Mouse (Mus musculus) midbrain, embryonic 15.5 days (tissue): ENCODE measurements at regions not wholly inside any gene's neighbourhood (a gene's known extent, or its start where the extent isn't known, plus 50 kb on each side); places are given as distances from the start of the nearest gene placed in this dataset.
A peak's percentile ranks its signal among the peaks of the same experiment; 100 is the strongest.

Experiments used
- ATAC-seq: fragments of 200-750 bp; cut with Nextera tagmentation; replicated peaks from 2 replicates; pipeline ENCODE4 v1.8.0; 2017; ENCODE audit warnings: moderate TSS enrichment
- H3K27ac ChIP-seq: fragments of 300-500 bp; sonication (generic); 2 replicates; pipeline ENCODE4 v1.5.1; 2015; ENCODE audit warnings: mild to moderate bottlenecking, inconsistent platforms
- H3K27me3 ChIP-seq: fragments of 300-500 bp; sonication (generic); replicated peaks from 2 replicates; pipeline ENCODE4 v1.6.1; 2015; ENCODE audit warnings: inconsistent platforms
- H3K36me3 ChIP-seq: fragments of 300-500 bp; sonication (generic); replicated peaks from 2 replicates; pipeline ENCODE4 v1.6.1; 2015; ENCODE audit warnings: inconsistent platforms
- H3K4me1 ChIP-seq: fragments of 300-500 bp; sonication (generic); 2 replicates; pipeline ENCODE4 v1.6.1; 2015; ENCODE audit warnings: inconsistent platforms
- H3K4me2 ChIP-seq: fragments of 300-500 bp; sonication (generic); 2 replicates; pipeline ENCODE4 v1.6.1; 2015; ENCODE audit warnings: inconsistent platforms, mild to moderate bottlenecking, moderate library complexity
- H3K4me3 ChIP-seq: fragments of 300-500 bp; sonication (generic); 2 replicates; pipeline ENCODE4 v1.5.1; 2015; ENCODE audit warnings: mild to moderate bottlenecking, inconsistent platforms
- H3K9ac ChIP-seq: fragments of 300-500 bp; sonication (generic); 2 replicates; pipeline ENCODE4 v1.6.1; 2015; ENCODE audit warnings: mild to moderate bottlenecking, inconsistent platforms
- H3K9me3 ChIP-seq: fragments of 300-500 bp; sonication (generic); 2 replicates; pipeline ENCODE4 v1.6.1; 2016; ENCODE audit warnings: inconsistent platforms
- WGBS: fragments of 180-500 bp; shearing (Covaris S2); methylation state at CpG from one replicate; pipeline ENCODE4 v1.1.7; 2015; ENCODE audit warnings: mixed read lengths; 5-methylcytosine and 5-hydroxymethylcytosine counted together

GRCm38 (mm10) chr3:38186503-38186902 is 298.1 kb downstream of the Ankrd50 start:
- Histone ChIP-seq H3K36me3 (no peaks in the 10 kb centered on the region), H3K4me2 (no peak overlapping the region)
- WGBS = 90% methylated on average over 1 of the region's 1 CpGs

GRCm38 (mm10) chr3:38178295-38178694 is 306.3 kb downstream of the Ankrd50 start:
- Histone ChIP-seq H3K4me1 (no peaks in the 10 kb centered on the region), H3K27me3 (no peaks in the 10 kb centered on the region), H3K4me2 (no peak overlapping the region), H3K4me3 (no peak overlapping the region), H3K27ac (no peak overlapping the region), H3K9ac (no peak overlapping the region), H3K36me3 (no peaks in the 10 kb centered on the region), H3K9me3 (no peaks in the 10 kb centered on the region)
- ATAC-seq = no peak

More at GRCm38 (mm10) chr3:38186503-38186902, 298.1 kb downstream of the Ankrd50 start:
- H3K9me3 ChIP-seq = no peaks in the 10 kb centered on the region
- no peaks in the 10 kb centered on the region for H3K27me3 ChIP-seq
- no peak overlapping the region for H3K9ac ChIP-seq
- H3K4me1 ChIP-seq = no peaks in the 10 kb centered on the region
- no peak for ATAC-seq
- no peak overlapping the region for H3K27ac ChIP-seq
- no peak overlapping the region for H3K4me3 ChIP-seq

GRCm38 (mm10) chr3:38175946-38176345 is 308.7 kb downstream of the Ankrd50 start:
- no peaks in the 10 kb centered on the region for H3K9me3 ChIP-seq
- no peaks in the 10 kb centered on the region for H3K27me3 ChIP-seq
- H3K4me3 ChIP-seq = no peak overlapping the region
- H3K4me1 ChIP-seq = no peaks in the 10 kb centered on the region
- H3K4me2 ChIP-seq = no peak overlapping the region
- 88% methylated on average over 12 of the region's 12 CpGs for WGBS
- H3K9ac ChIP-seq = no peak overlapping the region
- H3K36me3 ChIP-seq = no peaks in the 10 kb centered on the region
- no peak overlapping the region for H3K27ac ChIP-seq
- no peak for ATAC-seq

GRCm38 (mm10) chr3:38174735-38175280 is 309.8 kb downstream of the Ankrd50 start:
- H3K36me3 ChIP-seq = no peaks in the 10 kb centered on the region
- no peak overlapping the region for H3K9ac ChIP-seq
- no peak overlapping the region for H3K4me3 ChIP-seq
- H3K9me3 ChIP-seq = no peaks in the 10 kb centered on the region
- H3K27me3 ChIP-seq = no peaks in the 10 kb centered on the region
- H3K4me2 ChIP-seq = no peak overlapping the region
- 83% methylated on average over 8 of the region's 8 CpGs for WGBS
- H3K27ac ChIP-seq = no peak overlapping the region
- H3K4me1 ChIP-seq = no peaks in the 10 kb centered on the region
- ATAC-seq = no peak

- no peak for ATAC-seq
- Histone ChIP-seq H3K9ac (no peak overlapping the region), H3K27ac (no peak overlapping the region), H3K4me2 (no peak overlapping the region), H3K27me3 (no peaks in the 10 kb centered on the region), H3K9me3 (no peaks in the 10 kb centered on the region), H3K4me1 (no peaks in the 10 kb centered on the region), H3K36me3 (no peaks in the 10 kb centered on the region), H3K4me3 (no peak overlapping the region)
- WGBS = 72% methylated on average over 1 of the region's 1 CpGs
These were observed 332.2 kb downstream of the Ankrd50 start for GRCm38 (mm10) chr3:38152408-38152807.

GRCm38 (mm10) chr3:38151821-38152220 is 332.8 kb downstream of the Ankrd50 start:
- 91% methylated on average over 6 of the region's 6 CpGs for WGBS
- no peaks in the 10 kb centered on the region for H3K27me3 ChIP-seq
- H3K9ac ChIP-seq = no peak overlapping the region
- H3K36me3 ChIP-seq = no peaks in the 10 kb centered on the region
- H3K4me1 ChIP-seq = no peaks in the 10 kb centered on the region
- no peak overlapping the region for H3K4me2 ChIP-seq
- H3K9me3 ChIP-seq = no peaks in the 10 kb centered on the region
- ATAC-seq = no peak
- H3K4me3 ChIP-seq = no peak overlapping the region
- no peak overlapping the region for H3K27ac ChIP-seq

- 87% methylated on average over 2 of the region's 2 CpGs for WGBS
These were observed 338.0 kb downstream of the Ankrd50 start for GRCm38 (mm10) chr3:38146663-38147062.

GRCm38 (mm10) chr3:38145444-38145843 is 339.2 kb downstream of the Ankrd50 start:
- Histone ChIP-seq H3K27ac (no peak overlapping the region), H3K9ac (no peak overlapping the region), H3K4me3 (no peak overlapping the region), H3K4me2 (no peak overlapping the region), H3K27me3 (no peaks in the 10 kb centered on the region), H3K9me3 (no peaks in the 10 kb centered on the region), H3K36me3 (no peaks in the 10 kb centered on the region), H3K4me1 (peaks cover 4% of the 10 kb centered on the region; the same call in 1 of the 2 replicates)
- no peak for ATAC-seq
- WGBS = 82% methylated on average over 2 of the region's 2 CpGs

More at GRCm38 (mm10) chr3:38146663-38147062, 338.0 kb downstream of the Ankrd50 start:
- Histone ChIP-seq H3K4me2 (no peak overlapping the region), H3K4me1 (peaks cover 4% of the 10 kb centered on the region; the same call in 1 of the 2 replicates), H3K27ac (no peak overlapping the region), H3K27me3 (no peaks in the 10 kb centered on the region), H3K36me3 (no peaks in the 10 kb centered on the region), H3K9ac (no peak overlapping the region), H3K9me3 (no peaks in the 10 kb centered on the region), H3K4me3 (no peak overlapping the region)
- ATAC-seq = no peak

GRCm38 (mm10) chr3:38144650-38145049 is 340.0 kb downstream of the Ankrd50 start:
- Histone ChIP-seq H3K27ac (no peak overlapping the region), H3K4me3 (no peak overlapping the region), H3K36me3 (no peaks in the 10 kb centered on the region), H3K27me3 (no peaks in the 10 kb centered on the region), H3K9ac (no peak overlapping the region), H3K4me2 (no peak overlapping the region), H3K9me3 (no peaks in the 10 kb centered on the region), H3K4me1 (peaks cover 4% of the 10 kb centered on the region; the same call in 1 of the 2 replicates)
- ATAC-seq = no peak

- WGBS = 27% methylated on average over 11 of the region's 11 CpGs
These were observed 341.3 kb downstream of the Ankrd50 start for GRCm38 (mm10) chr3:38143147-38143883.

GRCm38 (mm10) chr3:38139387-38139786 is 345.3 kb downstream of the Ankrd50 start:
- ATAC-seq = no peak
- H3K27me3 ChIP-seq = no peaks in the 10 kb centered on the region
- no peaks in the 10 kb centered on the region for H3K36me3 ChIP-seq
- no peak overlapping the region for H3K4me3 ChIP-seq
- H3K27ac ChIP-seq = no peak overlapping the region
- peaks cover 4% of the 10 kb centered on the region; the same call in 1 of the 2 replicates for H3K4me1 ChIP-seq
- no peak overlapping the region for H3K4me2 ChIP-seq
- WGBS = 95% methylated on average over 4 of the region's 4 CpGs
- no peaks in the 10 kb centered on the region for H3K9me3 ChIP-seq
- no peak overlapping the region for H3K9ac ChIP-seq

More at GRCm38 (mm10) chr3:38143147-38143883, 341.3 kb downstream of the Ankrd50 start:
- ATAC-seq = peak; percentile 94
- Histone ChIP-seq H3K9me3 (no peaks in the 10 kb centered on the region), H3K4me1 (peaks cover 4% of the 10 kb centered on the region; the same call in 1 of the 2 replicates), H3K9ac (no peak overlapping the region), H3K27ac (no peak overlapping the region), H3K36me3 (no peaks in the 10 kb centered on the region), H3K4me3 (no peak overlapping the region), H3K4me2 (peak overlapping the region; percentile 16; the same call in 1 of the 2 replicates), H3K27me3 (no peaks in the 10 kb centered on the region)

GRCm38 (mm10) chr3:38138014-38138413 is 346.6 kb downstream of the Ankrd50 start:
- Histone ChIP-seq H3K4me2 (no peak overlapping the region), H3K36me3 (no peaks in the 10 kb centered on the region), H3K9me3 (no peaks in the 10 kb centered on the region), H3K27me3 (no peaks in the 10 kb centered on the region), H3K27ac (no peak overlapping the region), H3K9ac (no peak overlapping the region), H3K4me1 (no peaks in the 10 kb centered on the region), H3K4me3 (no peak overlapping the region)
- 72% methylated on average over 5 of the region's 5 CpGs for WGBS
- no peak for ATAC-seq

GRCm38 (mm10) chr3:38135808-38136214 is 348.8 kb downstream of the Ankrd50 start:
- H3K36me3 ChIP-seq = no peaks in the 10 kb centered on the region
- H3K4me3 ChIP-seq = no peak overlapping the region
- WGBS = 50% methylated on average over 10 of the region's 10 CpGs
- no peak overlapping the region for H3K4me2 ChIP-seq
- no peaks in the 10 kb centered on the region for H3K9me3 ChIP-seq
- H3K4me1 ChIP-seq = no peaks in the 10 kb centered on the region
- no peak overlapping the region for H3K27ac ChIP-seq
- no peaks in the 10 kb centered on the region for H3K27me3 ChIP-seq
- no peak for ATAC-seq
- H3K9ac ChIP-seq = no peak overlapping the region
